Mouse (Mus musculus) C2C12 (cell line): ENCODE data around the gene Taar7d. TPM values are rescaled to one million over a fixed set of nuclear protein-coding genes. Genes with fewer than 3 reads are reported as not detected.
"Not testable (repeated sequence)": the region's sequence is repeated elsewhere in the genome, so short reads cannot be mapped to it uniquely, and the experiment has no call there.

Experiments
- H3K27me3 ChIP-seq: one replicate; pipeline ENCODE4 v1.6.1; 2011; ENCODE audit not compliant: control insufficient read depth, insufficient read depth, insufficient read length
- H3K36me3 ChIP-seq: one replicate; pipeline ENCODE4 v1.6.1; 2011; ENCODE audit not compliant: control insufficient read depth, insufficient read depth
- H3K4me3 ChIP-seq: one replicate; pipeline ENCODE4 v1.5.1; 2011; ENCODE audit warnings: mild to moderate bottlenecking, control low read depth; ENCODE audit not compliant: poor library complexity, insufficient read depth, severe bottlenecking
- H3K79me2 ChIP-seq: one replicate; pipeline ENCODE4 v1.6.1; 2011; ENCODE audit not compliant: control insufficient read depth, insufficient read depth
- H3K79me3 ChIP-seq: one replicate; pipeline ENCODE4 v1.6.1; 2011; ENCODE audit warnings: low read depth, control low read depth
- H3ac ChIP-seq: one replicate; pipeline ENCODE3; 2011; ENCODE audit warnings: low read depth; ENCODE audit not compliant: control insufficient read depth, insufficient read length
- CEBPB ChIP-seq: IDR thresholded peaks from one replicate; pipeline ENCODE4 v1.6.1; 2011; ENCODE audit warnings: low read depth, mild to moderate bottlenecking, control low read depth, moderate library complexity
- CTCF ChIP-seq: IDR thresholded peaks from one replicate; pipeline ENCODE4 v1.5.1; 2011; ENCODE audit not compliant: control insufficient read depth, insufficient read depth, insufficient read length
- FOSL1 ChIP-seq: IDR thresholded peaks from one replicate; pipeline ENCODE4 v1.8.0; 2011; ENCODE audit warnings: mild to moderate bottlenecking, low read length; ENCODE audit not compliant: poor library complexity, insufficient read depth, severe bottlenecking
- MAX ChIP-seq: IDR thresholded peaks from one replicate; pipeline ENCODE4 v1.6.1; 2011; ENCODE audit warnings: mild to moderate bottlenecking, control low read depth
- MYOD1 ChIP-seq: IDR thresholded peaks from one replicate; pipeline ENCODE4 v1.6.1; 2011; ENCODE audit warnings: low read depth; ENCODE audit not compliant: control insufficient read depth, insufficient read length
- MYOG ChIP-seq: IDR thresholded peaks from one replicate; pipeline ENCODE4 v1.6.1; 2011; ENCODE audit not compliant: control insufficient read depth, insufficient read length; ENCODE audit errors: extremely low read depth
- USF1 ChIP-seq: IDR thresholded peaks from one replicate; pipeline ENCODE4 v1.6.1; 2011; ENCODE audit warnings: low read depth, mild to moderate bottlenecking, control low read depth, moderate library complexity
- polyA plus RNA-seq: library from polyadenylated mRNA; unstranded; fragments of >200 nt; fragmentation: generic; extraction: Trizol; gene quantifications from one replicate; pipeline ENCODE4 v1.2.1, GENCODE M21; 2012; ENCODE audit warnings: missing spikeins

The Taar7d gene
- polyA plus RNA-seq, 1 experiment = not detected

GRCm38 (mm10) chr10:24040120-24040869 is 13.3 kb downstream of the Taar7d start:
- Histone ChIP-seq H3K27me3 (no peaks in the 10 kb centered on the region), H3K79me2 (no peaks in the 10 kb centered on the region), H3K79me3 (no peaks in the 10 kb centered on the region), H3ac (no peak overlapping the region), H3K36me3 (no peaks in the 10 kb centered on the region), H3K4me3 (no peak overlapping the region)
- TF ChIP-seq CEBPB = no peak
- TF ChIP-seq FOSL1 = no peak
- no peak for TF ChIP-seq MYOD1
- TF ChIP-seq MYOG = no peak
- no peak for TF ChIP-seq USF1
- TF ChIP-seq CTCF = no peak
- no peak for TF ChIP-seq MAX

GRCm38 (mm10) chr10:24049210-24049609 is 22.2 kb downstream of the Taar7d start, which contains the start of gene Taar7f:
Taar7f (plus strand) TSS chr10:24049510.
- H3K27me3 ChIP-seq = no peaks in the 10 kb centered on the region
- H3ac ChIP-seq = no peak within 1 kb of the TSS
- no peaks in the 10 kb centered on the region for H3K79me2 ChIP-seq
- no peak within 1 kb of the TSS for H3K4me3 ChIP-seq
- H3K36me3 ChIP-seq = no peaks in the 10 kb centered on the region
- TF ChIP-seq MYOD1 = no peak
- TF ChIP-seq FOSL1 = no peak
- no peak for TF ChIP-seq MYOG
- no peak for TF ChIP-seq CEBPB
- TF ChIP-seq USF1 = no peak
- no peak for TF ChIP-seq CTCF
- no peak for TF ChIP-seq MAX
- H3K79me3 ChIP-seq = no peaks in the 10 kb centered on the region

- no peak overlapping the region for H3K4me3 ChIP-seq
- no peaks in the 10 kb centered on the region for H3K79me3 ChIP-seq
- peaks cover 4% of the 10 kb centered on the region for H3K27me3 ChIP-seq
- TF ChIP-seq CEBPB = no peak
- no peak for TF ChIP-seq USF1
- TF ChIP-seq FOSL1 = no peak
- no peak for TF ChIP-seq MAX
- no peak for TF ChIP-seq CTCF
- TF ChIP-seq MYOG = no peak
- TF ChIP-seq MYOD1 = no peak
- no peak overlapping the region for H3ac ChIP-seq
- H3K79me2 ChIP-seq = no peaks in the 10 kb centered on the region
- H3K36me3 ChIP-seq = no peaks in the 10 kb centered on the region
Measured at GRCm38 (mm10) chr10:24052039-24052438, 25.0 kb downstream of the Taar7d start.

- H3K36me3 ChIP-seq = no peaks in the 10 kb centered on the region
- no peak overlapping the region for H3K4me3 ChIP-seq
- H3K79me3 ChIP-seq = no peaks in the 10 kb centered on the region
- H3ac ChIP-seq = no peak overlapping the region
- H3K27me3 ChIP-seq = peaks cover 4% of the 10 kb centered on the region
- no peaks in the 10 kb centered on the region for H3K79me2 ChIP-seq
- no peak for TF ChIP-seq CTCF
- TF ChIP-seq MYOD1 = no peak
- no peak for TF ChIP-seq USF1
- TF ChIP-seq FOSL1 = no peak
- TF ChIP-seq CEBPB = no peak
- TF ChIP-seq MYOG = no peak
- no peak for TF ChIP-seq MAX
Measured at GRCm38 (mm10) chr10:24058986-24059385, 32.0 kb downstream of the Taar7d start.

- not testable (repeated sequence) for H3ac ChIP-seq, H3K79me3 ChIP-seq, H3K4me3 ChIP-seq, H3K27me3 ChIP-seq, H3K79me2 ChIP-seq, H3K36me3 ChIP-seq
Measured at GRCm38 (mm10) chr10:24074751-24075150, 47.7 kb downstream of the Taar7d start.

- H3K4me3 ChIP-seq, H3K27me3 ChIP-seq, H3K36me3 ChIP-seq, H3ac ChIP-seq, H3K79me2 ChIP-seq, H3K79me3 ChIP-seq: not testable (repeated sequence)
Measured at GRCm38 (mm10) chr10:24076200-24076599, 49.2 kb downstream of the Taar7d start, which contains the start of gene Taar8a. Taar8a (plus strand) TSS chr10:24076500.

Other genes starting within 250 kb of the Taar7d start
- gene Rps12, start 239.9 kb upstream of the Taar7d start, polyA plus RNA-seq = 6,760 TPM
- 7.3 TPM for gene Slc18b1, start 230.2 kb upstream of the Taar7d start, polyA plus RNA-seq
- not detected for gene Vnn3, start 175.8 kb upstream of the Taar7d start, polyA plus RNA-seq
- gene Vnn1, start 132.5 kb upstream of the Taar7d start, polyA plus RNA-seq = 0.16 TPM
- gene Taar1, start 106.9 kb upstream of the Taar7d start, polyA plus RNA-seq = not detected
- not detected for gene Taar2, start 88.7 kb upstream of the Taar7d start, polyA plus RNA-seq
- not detected for gene Taar3, start 77.7 kb upstream of the Taar7d start, polyA plus RNA-seq
- gene Taar4, start 66.7 kb upstream of the Taar7d start, polyA plus RNA-seq = not detected
- gene Taar5, start 56.5 kb upstream of the Taar7d start, polyA plus RNA-seq = not detected
- gene Taar6, start 41.6 kb upstream of the Taar7d start, polyA plus RNA-seq = not detected
- not detected for gene Taar7a, start 33.7 kb upstream of the Taar7d start, polyA plus RNA-seq
- not detected for gene Taar7b, start 27.3 kb upstream of the Taar7d start, polyA plus RNA-seq
- not detected for gene Taar7e, start 10.4 kb downstream of the Taar7d start, polyA plus RNA-seq
- not detected for gene Taar7f, start 22.3 kb downstream of the Taar7d start, polyA plus RNA-seq
- not detected for gene Taar8a, start 49.3 kb downstream of the Taar7d start, polyA plus RNA-seq
- gene Taar8b, start 65.1 kb downstream of the Taar7d start, polyA plus RNA-seq = not detected
- not detected for gene Taar8c, start 74.7 kb downstream of the Taar7d start, polyA plus RNA-seq
- not detected for gene Taar9, start 82.3 kb downstream of the Taar7d start, polyA plus RNA-seq
- gene Stx7, start 122.1 kb downstream of the Taar7d start, polyA plus RNA-seq = 29.9 TPM
- gene Moxd1, start 196.3 kb downstream of the Taar7d start, polyA plus RNA-seq = not detected